Mouse (Mus musculus): ENCODE results near the gene Prdx2. TPM values are rescaled to one million over a fixed set of nuclear protein-coding genes. Genes with fewer than 3 reads are reported as not detected.

The Prdx2 gene
- polyA plus RNA-seq (2012; rRNA removed) = 1,069 and 1,310 TPM in 2 replicates

GRCm38 (mm10) chr8:84969241-84970134 lies at the start of gene Prdx2, which contains the start of the genes Gm49661 and Rnaseh2a:
Gene Prdx2 (plus strand): TSS chr8:84969587.
Gene Gm49661 (minus strand): TSS chr8:84969433.
Gene Rnaseh2a (minus strand): TSS chr8:84969767.

GRCm38 (mm10) chr8:84936962-84937546 lies 32.3 kb upstream of the Prdx2 start, which contains the start of gene Mast1:
Gene Mast1 (minus strand): TSS chr8:84937359.

GRCm38 (mm10) chr8:84946528-84947240 lies 22.7 kb upstream of the Prdx2 start, which contains the start of gene Rtbdn:
Gene Rtbdn (plus strand): TSS chr8:84946991.

GRCm38 (mm10) chr8:84978248-84978940 lies 9.0 kb downstream of the Prdx2 start, which contains the start of gene Junb:
Gene Junb (minus strand): TSS chr8:84978718.

GRCm38 (mm10) chr8:84990349-84990748 lies 21.0 kb downstream of the Prdx2 start, which contains the start of gene Hook2:
Gene Hook2 (plus strand): TSS chr8:84990603.

GRCm38 (mm10) chr8:85014431-85014830 lies 45.0 kb downstream of the Prdx2 start, which contains the start of gene Best2:
Gene Best2 (minus strand): TSS chr8:85014531.

Other genes starting within 250 kb of the Prdx2 start
- gene G430095P16Rik, start 246.6 kb upstream of the Prdx2 start, polyA plus RNA-seq (2012; rRNA removed) = 9.3 and 9.7 TPM in 2 replicates
- 1.2 and 1.3 TPM in 2 replicates for gene Nfix, start 169.2 kb upstream of the Prdx2 start, polyA plus RNA-seq (2012; rRNA removed)
- 2.0 and 2.1 TPM in 2 replicates for gene Dand5, start 146.8 kb upstream of the Prdx2 start, polyA plus RNA-seq (2012; rRNA removed)
- 29.9 and 31.7 TPM in 2 replicates for gene Gadd45gip1, start 138.1 kb upstream of the Prdx2 start, polyA plus RNA-seq (2012; rRNA removed)
- 116 and 127 TPM in 2 replicates for gene Rad23a, start 128.9 kb upstream of the Prdx2 start, polyA plus RNA-seq (2012; rRNA removed)
- 310 and 322 TPM in 2 replicates for gene Calr, start 122.7 kb upstream of the Prdx2 start, polyA plus RNA-seq (2012; rRNA removed)
- 50.9 and 57.3 TPM in 2 replicates for gene Farsa, start 112.6 kb upstream of the Prdx2 start, polyA plus RNA-seq (2012; rRNA removed)
- gene Syce2, start 97.5 kb upstream of the Prdx2 start, polyA plus RNA-seq (2012; rRNA removed) = 30.4 and 31.4 TPM in 2 replicates
- 29.5 and 35.0 TPM in 2 replicates for gene Gcdh, start 75.7 kb upstream of the Prdx2 start, polyA plus RNA-seq (2012; rRNA removed)
- 177 and 217 TPM in 2 replicates for gene Klf1, start 67.7 kb upstream of the Prdx2 start, polyA plus RNA-seq (2012; rRNA removed)
- 8.3 and 10.6 TPM in 2 replicates for gene Dnase2a, start 61.0 kb upstream of the Prdx2 start, polyA plus RNA-seq (2012; rRNA removed)
- 0.03 and 0.05 TPM in 2 replicates for gene Mast1, start 32.2 kb upstream of the Prdx2 start, polyA plus RNA-seq (2012; rRNA removed)
- gene Rtbdn, start 22.6 kb upstream of the Prdx2 start, polyA plus RNA-seq (2012; rRNA removed) = not detected in 2 replicates
- not detected in 2 replicates for gene Gm49661, start 154 bp upstream of the Prdx2 start, polyA plus RNA-seq (2012; rRNA removed)
- gene Rnaseh2a, start 180 bp downstream of the Prdx2 start, polyA plus RNA-seq (2012; rRNA removed) = 57.5 and 63.1 TPM in 2 replicates
- 7.7 and 8.0 TPM in 2 replicates for gene Junb, start 9.1 kb downstream of the Prdx2 start, polyA plus RNA-seq (2012; rRNA removed)
- 4.1 and 4.6 TPM in 2 replicates for gene Hook2, start 21.0 kb downstream of the Prdx2 start, polyA plus RNA-seq (2012; rRNA removed)
- not detected in 2 replicates for gene Best2, start 44.9 kb downstream of the Prdx2 start, polyA plus RNA-seq (2012; rRNA removed)
- gene Asna1, start 55.7 kb downstream of the Prdx2 start, polyA plus RNA-seq (2012; rRNA removed) = 76.1 and 91.5 TPM in 2 replicates
- gene Trir, start 57.2 kb downstream of the Prdx2 start, polyA plus RNA-seq (2012; rRNA removed) = 99.1 and 106 TPM in 2 replicates
- 23.4 and 27.0 TPM in 2 replicates for gene Tnpo2, start 67.3 kb downstream of the Prdx2 start, polyA plus RNA-seq (2012; rRNA removed)
- gene Fbxw9, start 90.5 kb downstream of the Prdx2 start, polyA plus RNA-seq (2012; rRNA removed) = 7.6 and 9.4 TPM in 2 replicates
- gene Gm5741, start 98.4 kb downstream of the Prdx2 start, polyA plus RNA-seq (2012; rRNA removed) = 0.22 and 0.31 TPM in 2 replicates
- 20.6 and 21.6 TPM in 2 replicates for gene Dhps, start 102.2 kb downstream of the Prdx2 start, polyA plus RNA-seq (2012; rRNA removed)
- 37.6 and 44.1 TPM in 2 replicates for gene Wdr83os, start 111.2 kb downstream of the Prdx2 start, polyA plus RNA-seq (2012; rRNA removed)
- gene Wdr83, start 111.7 kb downstream of the Prdx2 start, polyA plus RNA-seq (2012; rRNA removed) = 24.8 and 26.1 TPM in 2 replicates
- gene Man2b1, start 113.7 kb downstream of the Prdx2 start, polyA plus RNA-seq (2012; rRNA removed) = 15.9 and 21.5 TPM in 2 replicates
- gene Zfp791, start 153.5 kb downstream of the Prdx2 start, polyA plus RNA-seq (2012; rRNA removed) = 0.97 and 1.1 TPM in 2 replicates
- not detected in 2 replicates for gene Cks1brt, start 182.3 kb downstream of the Prdx2 start, polyA plus RNA-seq (2012; rRNA removed)